Mouse (Mus musculus) right cerebral cortex, postnatal 25 days (tissue): Measurements from ENCODE around the gene Fam104a.

ENCODE experiments used
- DNase-seq: peaks from one replicate; pipeline ENCODE4 v3.0.0; 2022

Gene Fam104a

GRCm38 (mm10) chr11:113683957-113684706 lies at the start of gene Fam104a, which contains the start of gene D11Wsu47e:
TSS of gene Fam104a (minus strand) at chr11:113684155.
TSS of gene D11Wsu47e (plus strand) at chr11:113684412.
- DNase-seq: peak; percentile 96

GRCm38 (mm10) chr11:113731945-113732612 lies 48.1 kb upstream of the Fam104a start:
- DNase-seq: no peak

DNA sequence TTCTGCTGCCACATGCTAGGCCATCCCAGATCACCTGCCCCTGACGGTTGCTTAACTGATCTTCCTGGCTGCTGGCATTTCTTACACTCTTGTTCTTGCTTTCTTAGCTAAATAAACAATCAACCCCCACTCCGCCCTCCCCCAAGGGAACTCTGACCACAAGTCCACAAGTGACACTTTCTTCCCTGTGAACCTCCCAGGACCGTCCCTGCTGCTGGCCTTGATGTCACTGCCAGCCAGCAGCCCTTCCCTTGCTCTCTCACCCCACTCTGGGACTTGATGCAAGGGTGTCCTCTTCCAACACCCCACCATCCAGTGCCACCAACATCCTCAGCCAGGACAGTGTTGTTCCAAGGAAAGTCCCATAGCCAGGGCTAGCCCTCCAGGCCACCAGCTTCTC lies 46.9 kb upstream of the Fam104a start:
- no peak for DNase-seq

GRCm38 (mm10) chr11:113729917-113730316 lies 46.0 kb upstream of the Fam104a start:
- DNase-seq: no peak

DNA sequence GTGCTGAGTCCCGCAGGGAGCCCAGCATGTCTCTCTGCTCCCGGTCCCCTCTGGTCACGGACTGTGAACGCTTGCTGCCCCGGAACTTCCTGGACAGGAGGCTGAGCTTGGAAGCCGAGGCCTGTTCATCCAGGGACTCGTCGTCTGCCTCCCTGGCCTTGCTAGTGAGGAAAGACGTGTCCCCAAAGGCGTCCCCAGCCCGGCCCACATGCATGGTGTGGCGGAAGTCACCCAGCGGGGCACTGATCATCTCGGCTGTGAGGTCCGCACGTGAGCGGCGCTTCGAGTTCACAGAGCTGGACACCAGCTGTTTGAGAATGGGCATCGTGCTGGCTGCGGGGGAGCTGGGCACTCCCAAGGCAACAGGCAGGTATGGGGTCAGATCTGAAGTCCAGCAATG lies 45.3 kb upstream of the Fam104a start:
- no peak for DNase-seq

- DNase-seq: no peak
Observed at GRCm38 (mm10) chr11:113727992-113728391, 44.0 kb upstream of the Fam104a start.

DNA sequence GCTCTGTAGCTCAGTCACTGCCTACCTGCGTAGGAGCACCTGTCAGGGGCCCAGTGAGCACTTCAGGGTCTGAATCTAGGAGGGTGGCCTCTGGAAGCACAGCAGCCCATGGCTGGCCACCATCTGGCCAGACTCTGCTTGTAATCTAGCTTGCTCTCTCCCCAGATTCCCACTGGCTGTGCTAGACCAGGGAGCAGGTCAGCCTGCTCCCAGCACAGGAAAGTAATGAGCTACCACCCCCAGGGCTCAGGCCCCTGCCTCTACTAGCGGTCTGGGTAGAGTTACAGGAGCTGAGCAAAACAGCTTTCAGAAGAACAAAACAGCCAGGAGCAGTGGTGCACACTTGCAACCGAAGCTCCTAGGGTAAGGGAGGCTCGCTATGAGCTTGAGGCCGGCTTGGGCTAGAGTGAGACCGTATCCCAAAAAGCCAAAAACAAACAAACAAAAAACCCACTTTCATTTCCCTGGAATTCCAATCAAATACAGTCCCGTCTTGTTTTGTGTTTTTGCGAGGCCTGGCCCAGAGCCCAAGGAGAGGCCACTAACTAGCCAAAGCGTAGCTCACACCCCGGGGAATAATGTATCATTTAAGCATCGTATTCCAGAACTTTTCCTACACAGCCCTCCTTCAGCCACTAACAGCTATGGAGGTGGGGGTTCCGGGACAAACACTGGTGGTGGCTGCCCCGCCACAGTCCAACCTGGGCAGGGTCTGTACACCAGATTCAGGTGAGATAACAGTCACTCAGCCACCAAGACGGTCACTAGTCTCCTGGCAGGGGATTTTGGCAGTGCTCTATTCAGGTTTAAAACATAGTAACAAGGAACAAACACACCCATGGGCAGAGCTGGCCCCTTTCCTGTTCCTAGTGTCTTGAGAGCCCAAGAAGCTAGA lies 43.3 kb upstream of the Fam104a start:
- DNase-seq: no peak

- no peak for DNase-seq
Observed at GRCm38 (mm10) chr11:113725235-113726048, 41.5 kb upstream of the Fam104a start.

- DNase-seq: peak; percentile 21
Observed at GRCm38 (mm10) chr11:113722405-113723090, 38.6 kb upstream of the Fam104a start.

DNA sequence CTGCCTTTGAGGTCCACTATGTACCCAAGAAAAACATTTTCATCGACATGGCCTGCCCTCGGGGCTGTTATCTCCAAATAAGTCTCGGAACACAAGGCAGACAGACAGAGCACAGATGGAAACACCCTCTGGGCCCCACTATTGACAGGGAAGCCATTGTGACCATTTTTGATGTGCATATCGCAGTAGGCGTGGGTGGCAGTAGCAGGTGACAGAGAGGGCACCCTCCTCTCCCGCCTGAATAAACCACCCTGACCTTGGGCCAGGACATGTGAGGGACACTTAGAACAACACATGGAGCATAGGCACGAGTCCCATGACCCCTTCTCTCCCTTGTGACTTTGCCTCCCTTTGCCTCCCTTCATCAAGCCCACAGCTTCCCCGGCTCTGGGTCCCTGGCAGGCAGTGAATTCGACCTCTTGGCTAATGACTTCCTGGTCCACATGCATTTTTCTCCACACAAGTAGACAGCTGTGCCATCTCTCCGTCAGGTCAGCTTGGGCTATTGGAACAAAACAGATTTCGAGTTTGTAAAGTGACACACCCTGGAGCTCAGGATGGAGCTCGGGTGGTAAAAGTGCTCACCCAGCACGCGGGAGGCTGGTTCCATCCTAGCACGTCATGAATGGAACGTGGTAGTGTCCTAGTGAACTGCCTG lies 33.9 kb upstream of the Fam104a start:
- no peak for DNase-seq

- DNase-seq: no peak
Observed at GRCm38 (mm10) chr11:113716132-113716531, 32.2 kb upstream of the Fam104a start.

DNA sequence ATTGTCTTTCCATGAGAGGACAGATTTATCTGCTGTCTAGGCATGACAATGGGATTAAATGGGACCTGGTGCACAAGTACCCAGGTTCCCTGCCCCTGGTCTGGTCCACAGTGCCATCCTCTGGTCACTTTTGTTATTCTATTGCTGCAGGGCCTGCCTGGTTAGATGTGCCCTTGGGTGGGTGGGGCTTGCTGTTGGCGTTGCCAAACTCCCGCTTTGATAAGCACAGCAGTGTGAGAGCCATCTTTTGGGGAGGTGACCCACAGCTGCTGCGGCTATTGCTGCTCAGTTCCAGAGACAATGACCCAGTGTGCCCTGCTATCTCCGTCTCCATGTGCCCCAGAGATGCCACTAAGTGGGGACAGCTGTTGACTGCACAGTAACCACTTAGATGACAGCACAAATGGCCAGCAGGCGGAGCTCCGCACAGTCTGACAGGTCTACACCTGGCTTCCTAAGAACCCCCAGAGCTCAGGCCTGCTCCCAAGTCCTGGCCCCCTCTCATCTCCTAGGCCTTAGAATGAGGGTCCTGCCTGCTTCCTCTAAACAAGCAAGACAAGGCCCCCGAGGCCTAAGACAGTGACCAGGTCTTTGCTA lies 31.2 kb upstream of the Fam104a start:
- no peak for DNase-seq

- DNase-seq: no peak
Observed at GRCm38 (mm10) chr11:113711061-113711460, 27.1 kb upstream of the Fam104a start.

- DNase-seq: no peak
Observed at GRCm38 (mm10) chr11:113710257-113710777, 26.4 kb upstream of the Fam104a start.

GRCm38 (mm10) chr11:113709731-113710256 lies 25.8 kb upstream of the Fam104a start, which contains the start of gene Cpsf4l:
TSS of gene Cpsf4l (minus strand) at chr11:113710017.
- DNase-seq: no peak

DNA sequence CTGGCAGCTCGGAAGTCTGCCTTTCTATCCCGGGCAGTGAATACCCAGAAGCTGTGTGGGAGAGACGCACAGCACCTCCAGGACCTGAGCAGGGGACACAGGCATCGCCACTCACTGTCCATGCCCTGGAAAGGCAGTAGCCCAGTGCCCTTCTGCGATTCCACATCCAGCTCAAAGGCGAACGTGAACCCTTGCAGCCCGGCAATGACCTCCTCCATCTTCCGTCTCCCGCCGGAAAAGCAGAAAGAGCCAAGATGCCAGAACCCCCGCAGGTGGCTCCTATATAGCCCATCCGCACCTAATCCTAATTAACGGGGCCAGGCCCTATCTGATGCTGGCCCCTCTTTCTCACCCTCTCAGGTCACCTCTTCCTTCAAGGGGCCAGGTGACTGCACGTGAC lies 25.3 kb upstream of the Fam104a start:
- no peak for DNase-seq

- no peak for DNase-seq
Observed at GRCm38 (mm10) chr11:113708629-113709213, 24.8 kb upstream of the Fam104a start.

DNA sequence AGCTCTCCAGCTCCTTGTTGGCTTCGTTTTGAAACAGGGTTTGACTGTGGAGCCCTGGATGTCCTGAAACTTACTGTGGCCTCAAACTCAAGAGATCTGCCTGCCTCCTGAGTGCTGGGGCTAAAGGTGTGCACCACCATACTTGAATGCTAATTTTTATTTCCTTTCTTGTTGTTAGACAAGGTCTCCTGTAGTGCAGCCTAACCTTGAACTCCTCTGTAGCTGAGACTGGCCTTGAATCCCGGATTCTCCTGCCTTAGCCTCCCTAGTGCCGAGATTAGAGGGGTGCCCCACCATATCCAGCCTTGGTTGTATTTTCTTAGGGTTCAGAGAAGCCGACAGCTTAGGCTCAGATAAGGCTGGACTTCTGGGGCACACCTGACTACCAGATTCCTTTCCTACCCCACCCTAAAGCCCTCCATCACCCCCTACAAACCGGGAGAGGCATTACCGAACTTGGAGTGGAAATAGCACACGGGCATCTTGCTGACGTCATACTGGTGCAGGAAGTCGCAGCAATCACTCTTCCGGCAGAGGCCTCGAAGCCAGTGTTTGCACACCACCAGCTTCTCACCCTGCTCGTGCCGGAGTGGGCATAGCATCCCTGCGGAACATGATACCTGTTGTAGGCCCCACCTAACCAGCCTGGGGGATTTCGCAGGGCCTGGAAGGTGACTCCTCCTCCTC lies 22.2 kb upstream of the Fam104a start:
- DNase-seq: no peak

DNA sequence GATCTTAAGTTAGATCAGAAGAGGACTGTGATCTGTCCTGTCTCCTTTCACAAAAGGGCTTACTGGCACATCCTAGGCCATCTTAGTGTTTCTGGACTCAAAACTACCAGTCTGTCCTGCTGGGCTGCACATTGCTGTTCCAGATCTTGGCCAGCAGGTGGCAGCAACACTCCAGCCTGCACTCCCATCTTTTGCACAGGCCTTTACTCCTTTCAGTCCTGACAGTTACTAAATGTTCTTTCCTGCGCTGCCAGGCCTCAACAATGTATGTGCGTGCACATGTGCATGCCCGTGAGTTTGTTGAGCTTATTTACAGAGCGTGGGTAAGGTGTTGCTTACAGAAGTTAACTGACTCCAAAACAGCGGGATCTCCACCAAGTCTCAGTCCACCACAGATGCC lies 19.8 kb upstream of the Fam104a start:
- peak; percentile 77 for DNase-seq
